Mouse (Mus musculus) midbrain, embryonic 13.5 days (tissue): ENCODE measurements around the gene Zbtb45. TPM values are rescaled to one million over a fixed set of nuclear protein-coding genes. Genes with fewer than 3 reads are reported as not detected.

Source experiments
- ATAC-seq: fragments of 200-750 bp; cut with Nextera tagmentation; 2 replicates; pipeline ENCODE4 v1.8.0; 2017; ENCODE audit warnings: mild to moderate bottlenecking, moderate TSS enrichment, moderate library complexity
- H3K27ac ChIP-seq: fragments of 300-500 bp; sonication (generic); 2 replicates; pipeline ENCODE4 v1.5.1; 2015; ENCODE audit warnings: inconsistent platforms, mild to moderate bottlenecking, moderate library complexity
- H3K27me3 ChIP-seq: fragments of 300-500 bp; sonication (generic); 2 replicates; pipeline ENCODE4 v1.6.1; 2015; ENCODE audit warnings: mild to moderate bottlenecking, inconsistent platforms
- H3K36me3 ChIP-seq: fragments of 300-500 bp; sonication (generic); 2 replicates; pipeline ENCODE4 v1.6.1; 2015; ENCODE audit warnings: mild to moderate bottlenecking, inconsistent platforms
- H3K4me1 ChIP-seq: fragments of 300-500 bp; sonication (generic); replicated peaks from 2 replicates; pipeline ENCODE4 v1.6.1; 2015; ENCODE audit warnings: inconsistent platforms
- H3K4me2 ChIP-seq: fragments of 300-500 bp; sonication (generic); replicated peaks from 2 replicates; pipeline ENCODE4 v1.6.1; 2015; ENCODE audit warnings: moderate library complexity, mild to moderate bottlenecking, inconsistent platforms
- H3K4me3 ChIP-seq: fragments of 300-500 bp; sonication (generic); replicated peaks from 2 replicates; pipeline ENCODE4 v1.5.1; 2015; ENCODE audit warnings: mild to moderate bottlenecking, inconsistent platforms
- H3K9ac ChIP-seq: fragments of 300-500 bp; sonication (generic); replicated peaks from 2 replicates; pipeline ENCODE4 v1.6.1; 2015; ENCODE audit warnings: mild to moderate bottlenecking, inconsistent platforms
- H3K9me3 ChIP-seq: fragments of 300-500 bp; sonication (generic); 2 replicates; pipeline ENCODE4 v1.6.1; 2016; ENCODE audit warnings: mild to moderate bottlenecking, inconsistent platforms
- WGBS: fragments of 180-500 bp; shearing (Covaris S2); methylation state at CpG from one replicate; pipeline ENCODE4 v1.1.7; 2015; 5-methylcytosine and 5-hydroxymethylcytosine counted together
- polyA plus RNA-seq: library from polyadenylated mRNA; unstranded; fragments of >200 nt; fragmentation: Nextera tagmentation; extraction: Ambion mirVana; gene quantifications from 2 replicates; pipeline ENCODE4 v1.2.1, GENCODE M21; 2015

Zbtb45 gene
- polyA plus RNA-seq, 1 experiment from 2014 or later: 41.2 TPM

DNA sequence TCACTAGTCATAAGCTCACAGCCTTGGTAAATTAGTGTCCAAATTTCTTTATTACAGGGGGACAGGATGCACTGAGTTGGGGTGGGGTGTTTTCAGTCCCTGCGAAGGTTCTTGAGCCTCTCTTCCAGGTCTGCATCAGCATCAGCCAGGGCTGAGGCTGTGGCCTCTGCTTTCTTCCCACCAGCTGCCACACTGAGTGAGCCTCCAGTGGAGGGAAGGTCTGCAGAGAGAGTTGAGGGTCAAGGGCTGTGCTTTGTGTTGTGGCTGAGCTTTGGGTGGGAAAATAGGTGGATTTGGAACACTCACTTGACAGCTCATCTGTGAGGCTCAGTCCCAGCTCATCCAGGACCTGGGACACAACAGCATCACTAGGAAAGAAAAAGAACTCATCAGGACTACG is 22.1 kb upstream of the Zbtb45 start:
- WGBS: 77% methylated on average over 2 of the region's 2 CpGs
- Histone ChIP-seq H3K4me3 (no peak overlapping the region), H3K36me3 (peaks cover 78% of the 10 kb centered on the region), H3K27me3 (no peaks in the 10 kb centered on the region), H3K4me2 (no peak overlapping the region), H3K27ac (no peak overlapping the region), H3K4me1 (peaks cover 45% of the 10 kb centered on the region), H3K9ac (no peak overlapping the region), H3K9me3 (no peaks in the 10 kb centered on the region)
- ATAC-seq: no peak

DNA sequence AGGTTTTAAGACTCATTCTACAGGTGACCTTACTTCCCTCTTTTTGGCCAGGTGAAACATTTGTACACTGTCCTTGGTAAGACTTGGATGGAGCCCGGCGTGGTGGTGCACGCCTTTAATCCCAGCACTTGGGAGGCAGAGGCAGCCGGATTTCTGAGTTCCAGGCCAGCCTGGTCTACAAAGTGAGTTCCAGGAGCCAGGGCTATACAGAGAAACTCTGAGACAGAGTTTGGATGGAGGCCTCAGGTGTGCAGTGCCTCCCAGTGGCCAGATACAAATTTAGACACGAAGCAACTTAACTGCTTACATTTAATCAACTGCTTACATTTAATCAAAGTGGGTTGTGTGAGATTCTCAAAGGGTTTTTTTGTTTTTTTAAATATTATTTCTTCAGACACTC is 21.2 kb upstream of the Zbtb45 start:
- no peaks in the 10 kb centered on the region for H3K27me3 ChIP-seq
- H3K4me1 ChIP-seq: peaks cover 45% of the 10 kb centered on the region
- no peaks in the 10 kb centered on the region for H3K9me3 ChIP-seq
- no peak for ATAC-seq
- H3K4me2 ChIP-seq: no peak overlapping the region
- peaks cover 82% of the 10 kb centered on the region for H3K36me3 ChIP-seq
- WGBS: 70% methylated on average over 5 of the region's 5 CpGs
- H3K4me3 ChIP-seq: no peak overlapping the region
- no peak overlapping the region for H3K9ac ChIP-seq
- H3K27ac ChIP-seq: no peak overlapping the region

DNA sequence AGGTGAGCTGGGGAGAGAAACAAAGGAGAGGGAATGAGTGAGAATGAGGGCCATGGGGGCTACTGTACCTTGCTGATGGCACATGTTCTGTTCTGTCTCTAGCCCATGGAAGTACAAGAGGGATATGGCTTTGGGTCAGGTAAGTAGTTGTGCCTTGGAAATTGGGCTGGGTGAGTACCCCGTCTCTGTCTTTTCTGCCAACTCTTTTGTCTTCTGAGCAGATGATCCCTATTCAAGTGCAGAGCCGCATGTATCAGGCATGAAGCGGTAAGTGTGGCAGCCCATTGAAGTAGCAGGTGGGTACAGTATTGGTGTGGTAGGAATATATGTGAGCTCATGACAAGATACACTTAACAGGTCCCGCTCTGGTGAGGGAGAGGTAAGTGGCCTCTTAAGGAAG is 19.2 kb upstream of the Zbtb45 start:
- Histone ChIP-seq H3K27me3 (no peaks in the 10 kb centered on the region), H3K9ac (no peak overlapping the region; the same call in 1 of the 2 replicates), H3K27ac (no peak overlapping the region), H3K4me1 (peaks cover 37% of the 10 kb centered on the region), H3K36me3 (peaks cover 78% of the 10 kb centered on the region), H3K4me2 (no peak overlapping the region), H3K4me3 (no peak overlapping the region), H3K9me3 (no peaks in the 10 kb centered on the region)
- no peak for ATAC-seq
- WGBS: 94% methylated on average over 4 of the region's 4 CpGs

DNA sequence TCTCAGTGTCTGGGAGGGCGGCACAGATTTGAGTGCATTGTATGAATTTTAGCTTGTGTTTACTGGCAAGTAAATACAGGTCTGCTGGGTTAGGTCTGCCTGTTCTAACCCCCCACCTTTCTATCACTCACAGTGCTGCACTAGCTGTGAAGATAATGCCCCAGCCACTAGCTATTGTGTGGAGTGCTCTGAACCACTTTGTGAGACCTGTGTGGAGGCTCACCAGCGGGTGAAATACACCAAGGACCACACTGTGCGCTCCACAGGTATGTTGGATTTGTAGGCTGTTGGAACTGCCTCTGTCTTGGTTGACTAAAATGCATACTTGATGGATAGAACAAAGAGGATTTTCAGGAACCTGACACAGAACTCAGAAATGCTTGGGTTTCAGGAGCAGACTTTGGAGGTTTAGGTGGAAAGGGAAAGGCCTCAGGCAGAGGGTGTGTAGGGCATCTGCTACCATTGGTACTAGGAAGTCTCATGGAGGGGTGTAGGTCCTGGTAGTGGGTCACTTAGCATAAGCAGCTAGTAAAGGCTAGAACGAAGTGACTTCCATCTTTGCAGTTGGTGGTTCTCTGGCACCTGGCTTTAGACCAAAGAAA is 15.8 kb upstream of the Zbtb45 start:
- WGBS: 31% methylated on average over 4 of the region's 4 CpGs
- Histone ChIP-seq H3K4me2 (peak overlapping the region; percentile 99), H3K4me3 (peak overlapping the region; percentile 91), H3K9me3 (no peaks in the 10 kb centered on the region), H3K4me1 (peaks cover 34% of the 10 kb centered on the region), H3K27me3 (no peaks in the 10 kb centered on the region), H3K9ac (peak overlapping the region; percentile 96), H3K36me3 (peaks cover 52% of the 10 kb centered on the region), H3K27ac (peak overlapping the region; percentile 99)
- ATAC-seq: no peak

DNA sequence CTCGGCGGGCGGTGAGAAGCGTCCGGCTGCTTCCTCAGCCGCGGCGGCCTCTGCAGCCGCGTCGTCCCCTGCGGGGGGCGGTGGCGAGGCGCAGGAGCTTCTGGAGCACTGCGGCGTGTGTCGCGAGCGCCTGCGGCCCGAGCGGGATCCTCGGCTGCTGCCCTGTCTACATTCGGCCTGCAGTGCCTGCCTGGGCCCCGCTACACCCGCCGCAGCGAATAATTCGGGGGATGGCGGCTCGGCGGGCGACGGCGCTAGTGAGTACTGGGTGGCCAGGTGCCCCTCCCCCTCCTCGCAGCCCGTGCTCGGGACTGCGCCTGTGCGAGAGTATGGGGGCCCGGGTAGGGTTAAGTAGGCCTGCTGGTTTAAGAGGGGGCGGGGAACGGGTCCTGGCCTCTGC is 15.0 kb upstream of the Zbtb45 start:
- H3K27ac ChIP-seq: peak overlapping the region; percentile 99
- H3K4me2 ChIP-seq: peak overlapping the region; percentile 99
- no peaks in the 10 kb centered on the region for H3K9me3 ChIP-seq
- H3K9ac ChIP-seq: peak overlapping the region; percentile 96
- peak; percentile 72 for ATAC-seq
- peak overlapping the region; percentile 91 for H3K4me3 ChIP-seq
- 0% methylated on average over 33 of the region's 44 CpGs for WGBS
- H3K36me3 ChIP-seq: peaks cover 44% of the 10 kb centered on the region
- peaks cover 34% of the 10 kb centered on the region for H3K4me1 ChIP-seq
- no peaks in the 10 kb centered on the region for H3K27me3 ChIP-seq

DNA sequence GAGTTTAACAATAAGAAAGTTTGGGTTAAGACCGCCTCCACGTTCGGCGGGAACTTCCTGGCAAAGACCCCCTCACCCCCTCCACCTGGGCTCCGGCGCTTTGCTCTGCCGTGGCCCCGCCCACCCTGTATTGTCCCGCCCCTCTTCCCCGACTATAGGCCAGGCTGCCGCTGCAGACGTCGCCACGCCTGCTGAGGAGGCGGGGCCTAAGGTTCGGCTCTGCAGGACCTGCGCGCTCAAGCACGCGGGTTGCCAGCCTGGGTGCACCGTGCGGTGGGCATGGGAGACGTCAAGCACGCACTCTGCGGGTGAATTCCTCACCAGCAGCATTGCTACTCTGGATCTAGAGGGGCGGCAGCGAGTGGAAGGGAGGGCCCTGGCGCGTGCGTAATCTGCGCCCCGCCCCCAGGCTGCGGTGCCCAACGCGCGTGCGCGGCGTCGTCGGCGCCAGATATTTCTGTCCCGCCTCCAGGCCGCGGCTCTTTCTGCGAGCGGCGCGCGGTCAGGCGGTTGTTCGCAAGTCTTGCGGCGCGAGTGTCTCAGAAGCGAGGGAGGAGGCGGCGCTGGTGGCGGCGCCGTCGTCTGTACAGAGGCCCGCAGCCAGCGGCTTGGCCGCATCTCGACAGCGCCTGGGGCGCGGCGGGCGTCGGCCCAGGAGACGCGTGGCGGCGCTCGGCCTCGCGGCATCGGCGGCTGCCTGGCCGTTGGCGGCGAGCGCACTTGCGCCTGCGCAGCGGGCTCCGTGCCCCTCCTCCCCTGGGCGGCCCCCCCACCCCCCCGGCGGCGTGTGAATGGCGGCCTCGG is 14.3 kb upstream of the Zbtb45 start:
- Histone ChIP-seq H3K4me2 (peak overlapping the region; percentile 99), H3K9me3 (no peaks in the 10 kb centered on the region), H3K4me1 (peaks cover 34% of the 10 kb centered on the region), H3K4me3 (peak overlapping the region; percentile 91), H3K27ac (peak overlapping the region; percentile 99), H3K27me3 (no peaks in the 10 kb centered on the region), H3K9ac (peak overlapping the region; percentile 96), H3K36me3 (peaks cover 37% of the 10 kb centered on the region)
- WGBS: under 1% methylated on average over 81 of the region's 95 CpGs
- ATAC-seq: peak; percentile 90

DNA sequence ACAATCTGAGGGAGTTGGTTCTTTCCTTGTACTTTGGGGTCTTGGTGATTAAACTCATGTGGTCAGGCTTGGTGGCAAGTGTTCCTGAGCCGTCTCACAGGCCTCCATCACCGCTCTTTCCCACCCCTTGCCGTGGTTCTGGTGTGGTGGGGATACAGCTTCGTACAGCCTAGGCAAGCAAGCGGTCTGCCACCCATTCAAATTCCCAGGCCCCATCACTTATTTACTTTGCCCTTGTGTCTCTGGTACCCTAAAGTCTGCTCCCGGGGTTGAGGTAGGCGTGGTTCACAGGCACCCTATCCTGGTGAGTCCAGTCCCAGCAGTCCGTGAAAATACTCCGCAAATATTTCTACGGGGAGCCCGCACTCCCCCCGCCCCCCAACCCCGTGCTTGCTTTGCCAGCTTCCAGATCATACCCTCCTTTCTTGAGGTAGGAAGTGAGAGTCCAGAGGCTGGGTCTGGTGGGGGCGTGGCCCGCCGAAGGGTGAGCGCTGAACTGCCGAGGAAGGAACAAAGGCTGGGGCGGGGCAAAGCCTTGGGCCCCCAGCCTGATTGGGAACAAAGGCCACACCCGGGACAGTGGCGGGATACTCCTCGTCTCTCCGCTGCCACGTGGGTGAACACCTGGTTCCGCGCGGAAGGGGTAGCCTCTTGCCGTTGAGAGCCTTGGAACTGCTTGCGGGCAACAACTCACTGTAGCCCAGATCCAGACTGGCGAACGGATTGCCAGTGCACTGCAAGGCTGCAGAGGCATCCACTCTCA is 13.1 kb upstream of the Zbtb45 start:
- peaks cover 25% of the 10 kb centered on the region for H3K36me3 ChIP-seq
- peak overlapping the region; percentile 99 for H3K4me2 ChIP-seq
- H3K27me3 ChIP-seq: no peaks in the 10 kb centered on the region
- 4% methylated on average over 31 of the region's 31 CpGs for WGBS
- H3K9ac ChIP-seq: peak overlapping the region; percentile 67
- no peaks in the 10 kb centered on the region for H3K9me3 ChIP-seq
- H3K4me1 ChIP-seq: peaks cover 34% of the 10 kb centered on the region
- peak; percentile 34 for ATAC-seq
- H3K4me3 ChIP-seq: peak overlapping the region; percentile 91
- H3K27ac ChIP-seq: peak overlapping the region; percentile 99

DNA sequence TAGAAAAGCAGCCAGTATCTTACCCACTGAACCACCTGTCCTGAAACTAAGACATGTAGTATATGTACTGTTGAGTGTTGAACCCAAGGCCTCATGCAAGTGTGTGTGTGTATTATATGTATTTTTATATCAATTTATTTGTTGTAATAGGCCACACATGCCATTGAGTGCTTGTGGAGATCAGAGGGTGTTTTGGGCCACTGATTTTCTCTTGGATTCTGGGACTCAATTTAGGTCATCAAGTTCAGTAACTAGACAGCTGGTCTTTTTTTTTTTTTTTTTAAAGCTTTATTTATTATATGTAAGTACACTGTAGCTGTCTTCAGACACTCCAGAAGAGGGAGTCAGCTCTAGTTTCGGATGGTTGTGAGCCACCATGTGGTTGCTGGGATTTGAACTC is 5.4 kb upstream of the Zbtb45 start:
- Histone ChIP-seq H3K27me3 (no peaks in the 10 kb centered on the region), H3K27ac (no peak overlapping the region), H3K9ac (no peak overlapping the region), H3K4me1 (peaks cover 5% of the 10 kb centered on the region), H3K36me3 (no peaks in the 10 kb centered on the region), H3K4me3 (no peak overlapping the region), H3K4me2 (no peak overlapping the region), H3K9me3 (no peaks in the 10 kb centered on the region)
- 89% methylated on average over 1 of the region's 1 CpGs for WGBS
- no peak for ATAC-seq

DNA sequence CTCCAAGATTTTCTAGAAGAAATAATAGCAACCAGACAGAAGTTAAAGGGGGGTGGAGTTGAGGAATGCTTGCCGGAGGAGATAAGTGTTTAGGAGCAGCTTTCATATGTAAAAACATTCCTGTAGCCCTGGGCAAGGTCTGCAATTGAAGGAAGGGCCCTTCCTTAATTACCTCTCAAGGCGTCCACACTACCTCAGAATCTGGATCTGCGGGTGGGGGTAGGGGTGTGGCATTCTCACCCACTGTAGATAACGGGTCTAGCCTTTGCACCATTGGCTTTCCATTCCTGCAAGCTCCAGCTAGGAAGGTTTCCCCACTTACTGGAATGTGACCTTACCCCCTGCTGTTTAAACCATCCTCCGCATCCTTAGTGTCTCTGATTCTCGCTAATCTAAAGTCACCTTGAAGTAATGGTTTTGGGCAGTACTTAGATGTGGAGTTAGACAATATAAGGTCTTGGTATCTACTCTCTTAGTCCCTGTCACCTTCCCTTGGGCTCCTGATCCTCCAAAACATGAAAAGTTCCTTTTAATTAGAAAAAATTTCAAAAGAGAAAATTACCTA is 4.5 kb upstream of the Zbtb45 start:
- WGBS: 39% methylated on average over 6 of the region's 6 CpGs
- peaks cover 7% of the 10 kb centered on the region for H3K4me1 ChIP-seq

DNA sequence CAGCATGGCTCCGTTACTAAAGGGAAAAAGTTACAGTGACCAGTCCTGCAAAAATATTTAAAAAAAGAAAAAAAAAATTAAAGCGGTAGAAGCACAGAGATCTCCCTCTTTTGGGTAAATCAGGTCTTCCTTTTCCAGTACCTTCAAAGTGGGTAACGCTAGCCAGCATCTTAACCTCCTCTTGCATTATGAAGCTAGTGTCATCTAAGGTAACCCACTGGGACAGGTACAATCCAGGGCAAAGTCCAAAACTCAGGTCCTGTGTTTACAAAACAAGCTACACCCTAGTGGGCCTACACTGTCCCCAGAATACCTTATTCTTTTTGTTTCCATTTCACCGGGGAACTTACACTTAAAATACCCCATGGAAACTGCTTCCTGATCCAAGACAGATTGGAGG is 3.8 kb upstream of the Zbtb45 start:
- Histone ChIP-seq H3K9me3 (no peaks in the 10 kb centered on the region), H3K27ac (no peak overlapping the region), H3K27me3 (no peaks in the 10 kb centered on the region), H3K4me3 (no peak overlapping the region), H3K4me2 (no peak overlapping the region), H3K4me1 (peaks cover 11% of the 10 kb centered on the region), H3K9ac (no peak overlapping the region), H3K36me3 (no peaks in the 10 kb centered on the region)
- no peak for ATAC-seq
- 73% methylated on average over 4 of the region's 4 CpGs for WGBS

More for the DNA sequence above, 4.5 kb upstream of the Zbtb45 start:
- Histone ChIP-seq H3K27me3 (no peaks in the 10 kb centered on the region), H3K9me3 (no peaks in the 10 kb centered on the region), H3K27ac (no peak overlapping the region), H3K4me2 (no peak overlapping the region), H3K9ac (no peak overlapping the region), H3K4me3 (no peak overlapping the region), H3K36me3 (no peaks in the 10 kb centered on the region)
- no peak for ATAC-seq

DNA sequence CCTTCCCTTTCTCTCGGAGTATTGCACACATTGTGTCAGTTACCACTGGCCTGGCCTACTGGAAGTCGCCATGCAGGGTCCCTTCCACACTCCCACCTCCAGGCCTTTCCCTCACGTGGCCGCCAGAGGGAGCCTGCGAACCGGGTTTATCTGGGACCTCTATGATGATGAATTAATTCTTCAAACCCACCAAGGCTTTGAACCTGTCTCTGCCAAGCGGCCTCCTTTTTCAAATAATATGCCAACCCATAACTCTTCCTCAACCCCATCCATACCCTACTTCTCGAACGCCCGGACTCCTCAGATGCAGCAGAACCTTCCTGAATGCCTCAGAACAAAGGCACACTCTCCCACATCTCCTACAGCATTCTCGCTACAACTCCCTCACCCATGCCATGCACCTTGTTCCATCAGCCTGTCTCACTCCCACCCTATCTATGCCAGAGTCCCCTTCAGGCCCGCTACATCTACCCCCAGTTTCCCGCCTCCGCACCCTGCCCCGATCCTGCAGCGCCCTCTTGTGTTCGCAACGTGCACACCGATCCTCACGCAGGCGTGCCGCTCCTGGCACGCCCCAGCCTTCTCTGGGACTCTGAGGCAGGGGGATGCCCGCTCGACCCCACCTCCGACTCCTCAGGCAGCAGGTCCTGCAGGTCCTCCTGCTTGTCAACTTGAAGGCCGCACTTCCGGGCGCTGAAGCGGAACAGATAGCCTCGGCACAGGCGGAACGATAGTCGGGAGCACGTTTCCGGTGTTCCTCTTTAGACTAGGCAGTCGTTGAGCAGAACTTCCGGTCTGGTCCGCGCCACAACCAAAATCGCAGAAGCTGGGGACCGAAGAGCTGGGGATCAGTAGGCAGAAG is 460 bp downstream of the Zbtb45 start:
- Histone ChIP-seq H3K4me1 (peaks cover 29% of the 10 kb centered on the region), H3K36me3 (peaks cover 34% of the 10 kb centered on the region), H3K27ac (peak overlapping the region; percentile 93), H3K4me3 (peak overlapping the region; percentile 70), H3K27me3 (peaks cover 4% of the 10 kb centered on the region; the same call in 1 of the 2 replicates), H3K9ac (peak overlapping the region; percentile 86), H3K9me3 (no peaks in the 10 kb centered on the region), H3K4me2 (peak overlapping the region; percentile 81)
- ATAC-seq: peak; percentile 92
- 0% methylated on average over 42 of the region's 42 CpGs for WGBS
